Mouse (Mus musculus) embryonic stem cell, embryonic (primary cell): ENCODE measurements around the gene Syne3.

Experiments used
- CTCF ChIA-PET, 4 experiments: fragments of 300-600 bp in 2 of 4; fragments of 350-600 bp in 2 of 4; sonication (Branson Sonifier 250); formaldehyde crosslinking; loops; one replicate each; lab custom pipeline; 2022; ENCODE audit warnings: inconsistent platforms in 2 of 4; lab: Charles Lee
- POLR2A ChIA-PET, 4 experiments: fragments of 300-600 bp in 2 of 4; fragments of 350-600 bp in 2 of 4; sonication (Branson Sonifier 250); formaldehyde crosslinking; loops; one replicate each; lab custom pipeline; 2022; ENCODE audit warnings: antibody characterized with exemption in 4 of 4, inconsistent platforms in 1 of 4; lab: Charles Lee

The Syne3 gene

GRCm38 (mm10) chr12:104939372-104940026 is 70.1 kb downstream of the Syne3 start:
- CTCF ChIA-PET, result interaction anchor here (0.5 to 2.3 kb wide), 122 partner anchors 8 to 875 kb away, joined by 3 to 12 read pairs (median 4); partner anchors contain the start of gene Glrx5 (in 2 of the 4)
- POLR2A ChIA-PET, result interaction anchor here (0.6 to 1.5 kb wide), 9 partner anchors 9 to 755 kb away, joined by 3 to 5 read pairs (median 3); no protein-coding TSS in a partner anchor

- CTCF ChIA-PET, result interaction anchor here (0.5 to 2.3 kb wide), 91 partner anchors 8 to 627 kb away, joined by 3 to 12 read pairs (median 4); partner anchors contain the start of gene Glrx5 (in 2 of the 4)
These were observed 70.7 kb downstream of the Syne3 start for GRCm38 (mm10) chr12:104938935-104939334.

GRCm38 (mm10) chr12:104936223-104936622 is 73.4 kb downstream of the Syne3 start:
- ChIA-PET CTCF (interaction anchor here (0.5 to 2.1 kb wide), 56 partner anchors 9 to 1672 kb away, joined by 3 to 10 read pairs (median 4); partner anchors contain the start of gene Dicer1 (in 1 of the 4)), POLR2A (interaction anchor here in 3 of 4 experiments (0.9 to 1.5 kb wide), 7 partner anchors 33 to 137 kb away, joined by 3 to 4 read pairs (median 3); no protein-coding TSS in a partner anchor)

More at GRCm38 (mm10) chr12:104938935-104939334, 70.7 kb downstream of the Syne3 start:
- POLR2A ChIA-PET, result interaction anchor here in 3 of 4 experiments (0.7 to 1.5 kb wide), 4 partner anchors 42 to 178 kb away, joined by 3 read pairs; no protein-coding TSS in a partner anchor

- ChIA-PET POLR2A (interaction anchor here in 3 of 4 experiments (0.7 to 1.5 kb wide), 6 partner anchors 22 to 216 kb away, joined by 3 to 4 read pairs (median 3); no protein-coding TSS in a partner anchor), CTCF (interaction anchor here (0.6 to 1.8 kb wide), 15 partner anchors 9 to 509 kb away, joined by 3 to 10 read pairs (median 4); no protein-coding TSS in a partner anchor)
These were observed 74.5 kb downstream of the Syne3 start for GRCm38 (mm10) chr12:104935144-104935543.

- POLR2A ChIA-PET, result interaction anchor here in 2 of 4 experiments (0.7 to 2.1 kb wide), 9 partner anchors 18 to 336 kb away, joined by 3 to 10 read pairs (median 3); partner anchors contain the start of gene Dicer1 (in 1 of the 2)
These were observed 75.8 kb downstream of the Syne3 start for GRCm38 (mm10) chr12:104933800-104934199.

GRCm38 (mm10) chr12:104933217-104933616 is 76.4 kb downstream of the Syne3 start:
- POLR2A ChIA-PET, result interaction anchor here in 2 of 4 experiments (1.2 to 2.1 kb wide), 7 partner anchors 18 to 335 kb away, joined by 3 to 10 read pairs (median 3); partner anchors contain the start of gene Dicer1 (in 1 of the 2)

More at GRCm38 (mm10) chr12:104933800-104934199, 75.8 kb downstream of the Syne3 start:
- CTCF ChIA-PET, result interaction anchor here (0.5 to 2.1 kb wide), 27 partner anchors 9 to 294 kb away, joined by 3 to 8 read pairs (median 3); no protein-coding TSS in a partner anchor

GRCm38 (mm10) chr12:104925765-104926164 is 83.8 kb downstream of the Syne3 start:
- POLR2A ChIA-PET, result interaction anchor here in 3 of 4 experiments (0.6 to 2.2 kb wide), 3 partner anchors 29 to 549 kb away, joined by 3 to 6 read pairs (median 4); no protein-coding TSS in a partner anchor

More at GRCm38 (mm10) chr12:104933217-104933616, 76.4 kb downstream of the Syne3 start:
- CTCF ChIA-PET, result interaction anchor here (0.5 to 2.1 kb wide), 26 partner anchors 8 to 271 kb away, joined by 3 to 8 read pairs (median 3); no protein-coding TSS in a partner anchor

GRCm38 (mm10) chr12:104925035-104925434 is 84.6 kb downstream of the Syne3 start:
- ChIA-PET CTCF (interaction anchor here (0.6 to 2.8 kb wide), 9 partner anchors 9 to 1235 kb away, joined by 3 to 10 read pairs (median 4); no protein-coding TSS in a partner anchor), POLR2A (interaction anchor here in 3 of 4 experiments (0.6 to 2.2 kb wide), 4 partner anchors 28 to 548 kb away, joined by 3 to 6 read pairs (median 3); no protein-coding TSS in a partner anchor)

More at GRCm38 (mm10) chr12:104925765-104926164, 83.8 kb downstream of the Syne3 start:
- CTCF ChIA-PET, result interaction anchor here (1.0 to 2.8 kb wide), 8 partner anchors 8 to 28 kb away, joined by 3 to 10 read pairs (median 5); no protein-coding TSS in a partner anchor

- CTCF ChIA-PET, result interaction anchor here in 3 of 4 experiments (0.6 to 2.2 kb wide), 7 partner anchors 9 to 100 kb away, joined by 3 to 8 read pairs (median 4); no protein-coding TSS in a partner anchor
- POLR2A ChIA-PET, result interaction anchor here in 2 of 4 experiments (0.7 to 2.2 kb wide), 7 partner anchors 12 to 77 kb away, joined by 3 to 6 read pairs (median 3); no protein-coding TSS in a partner anchor
These were observed 85.1 kb downstream of the Syne3 start for GRCm38 (mm10) chr12:104924546-104924945.

GRCm38 (mm10) chr12:104923948-104924388 is 85.6 kb downstream of the Syne3 start:
- ChIA-PET CTCF (interaction anchor here (0.6 to 2.2 kb wide), 9 partner anchors 8 to 99 kb away, joined by 3 to 8 read pairs (median 4); no protein-coding TSS in a partner anchor), POLR2A (interaction anchor here in 2 of 4 experiments (0.7 to 2.2 kb wide), 6 partner anchors 11 to 61 kb away, joined by 3 to 6 read pairs (median 4); no protein-coding TSS in a partner anchor)

- CTCF ChIA-PET, result no interaction called here
- POLR2A ChIA-PET, result interaction anchor here in 2 of 4 experiments (0.5 to 1.0 kb wide), 2 partner anchors 28 to 301 kb away, joined by 3 to 13 read pairs; no protein-coding TSS in a partner anchor
These were observed 87.0 kb downstream of the Syne3 start for GRCm38 (mm10) chr12:104922647-104923046.

- ChIA-PET POLR2A (interaction anchor here in 1 of 4 experiments (1.1 kb wide), 2 partner anchors 10 to 13 kb away, joined by 3 read pairs; no protein-coding TSS in a partner anchor), CTCF (interaction anchor here in 1 of 4 experiments (0.6 kb wide), 1 partner anchor 43 kb away, joined by 3 read pairs; no protein-coding TSS in a partner anchor)
These were observed 88.5 kb downstream of the Syne3 start for GRCm38 (mm10) chr12:104921071-104921470.

- ChIA-PET CTCF (interaction anchor here in 1 of 4 experiments (0.5 to 0.6 kb wide), 2 partner anchors 106 to 157 kb away, joined by 4 to 6 read pairs; no protein-coding TSS in a partner anchor), POLR2A (interaction anchor here in 1 of 4 experiments (1.3 to 1.4 kb wide), 2 partner anchors 12 to 18 kb away, joined by 3 read pairs; no protein-coding TSS in a partner anchor)
These were observed 90.4 kb downstream of the Syne3 start for GRCm38 (mm10) chr12:104919247-104919646.

GRCm38 (mm10) chr12:104917927-104918326 is 91.7 kb downstream of the Syne3 start:
- POLR2A ChIA-PET, result interaction anchor here in 1 of 4 experiments (0.7 kb wide), 1 partner anchor 32 kb away, joined by 3 read pairs; no protein-coding TSS in a partner anchor
- CTCF ChIA-PET, result no interaction called here

GRCm38 (mm10) chr12:104917297-104917696 is 92.3 kb downstream of the Syne3 start:
- CTCF ChIA-PET, result no interaction called here
- POLR2A ChIA-PET, result interaction anchor here in 1 of 4 experiments (0.7 kb wide), 1 partner anchor 31 kb away, joined by 3 read pairs; no protein-coding TSS in a partner anchor

- POLR2A ChIA-PET, result interaction anchor here in 2 of 4 experiments (1.0 to 2.4 kb wide), 4 partner anchors 14 to 24 kb away, joined by 3 to 30 read pairs (median 14); no protein-coding TSS in a partner anchor
- CTCF ChIA-PET, result interaction anchor here in 3 of 4 experiments (0.6 to 0.7 kb wide), 3 partner anchors 18 to 308 kb away, joined by 3 to 5 read pairs (median 3); no protein-coding TSS in a partner anchor
These were observed 92.8 kb downstream of the Syne3 start for GRCm38 (mm10) chr12:104916776-104917175.

- ChIA-PET CTCF (interaction anchor here in 2 of 4 experiments (0.7 to 1.5 kb wide), 7 partner anchors 8 to 582 kb away, joined by 3 to 4 read pairs (median 3); no protein-coding TSS in a partner anchor), POLR2A (interaction anchor here (0.6 to 2.4 kb wide), 11 partner anchors 12 to 159 kb away, joined by 3 to 30 read pairs (median 4); no protein-coding TSS in a partner anchor)
These were observed 93.9 kb downstream of the Syne3 start for GRCm38 (mm10) chr12:104915681-104916080.
